Mouse (Mus musculus) testis, adult 2 months (tissue): ENCODE results near the gene Zfp84. TPM values are rescaled to one million over a fixed set of nuclear protein-coding genes. Genes with fewer than 3 reads are reported as not detected.
"Not testable (repeated sequence)": the region's sequence is repeated elsewhere in the genome, so short reads cannot be mapped to it uniquely, and the experiment has no call there.

Experiments
- H3K27ac ChIP-seq: fragments of 200-500 bp; 2 replicates; pipeline ENCODE4 v1.5.1; 2012; ENCODE audit warnings: low read depth, low read length; ENCODE audit not compliant: control insufficient read depth, insufficient read depth
- H3K27me3 ChIP-seq: fragments of 200-500 bp; 2 replicates; pipeline ENCODE4 v1.6.1; 2012; ENCODE audit warnings: mild to moderate bottlenecking, low read length, moderate library complexity; ENCODE audit not compliant: control insufficient read depth, insufficient read depth
- H3K36me3 ChIP-seq: fragments of 200-500 bp; 2 replicates; pipeline ENCODE4 v1.6.1; 2012; ENCODE audit warnings: mild to moderate bottlenecking, low read length; ENCODE audit not compliant: control insufficient read depth, insufficient read depth
- H3K4me1 ChIP-seq: fragments of 200-500 bp; 2 replicates; pipeline ENCODE4 v1.6.1; 2012; ENCODE audit warnings: low read length; ENCODE audit not compliant: control insufficient read depth, insufficient read depth
- H3K4me3 ChIP-seq: fragments of 200-500 bp; 2 replicates; pipeline ENCODE4 v1.5.1; 2012; ENCODE audit warnings: low read depth, mild to moderate bottlenecking, low read length, moderate library complexity, mixed read lengths; ENCODE audit not compliant: control insufficient read depth
- CTCF ChIP-seq: fragments of 200-500 bp; IDR thresholded peaks from 2 replicates; pipeline ENCODE4 v1.5.1; 2012; ENCODE audit warnings: low read depth, mild to moderate bottlenecking, inconsistent platforms, low read length, moderate library complexity; ENCODE audit not compliant: control insufficient read depth, insufficient read depth, insufficient replicate concordance
- POLR2A ChIP-seq: fragments of 200-500 bp; IDR thresholded peaks from 2 replicates; pipeline ENCODE4 v1.6.1; 2012; ENCODE audit warnings: low read depth, mild to moderate bottlenecking, inconsistent platforms, low read length, moderate library complexity; ENCODE audit not compliant: control insufficient read depth
- polyA plus RNA-seq: library from polyadenylated mRNA; depleted of rRNA; stranded (reverse); fragments of >200 nt; gene quantifications from 2 replicates; pipeline ENCODE4 v1.2.3, GENCODE M21; 2012; rRNA removed

Gene Zfp84
- polyA plus RNA-seq = 1.1 TPM in 2 replicates

GRCm38 (mm10) chr7:29768090-29768900 lies at the start of gene Zfp84:
TSS of gene Zfp84 (plus strand) at chr7:29768552.
- TF ChIP-seq POLR2A (peak; percentile 75), CTCF (no peak)
- peak within 1 kb of the TSS; percentile 95 for H3K4me3 ChIP-seq
- peaks cover 5% of the 10 kb centered on the region for H3K4me1 ChIP-seq
- no peaks in the 10 kb centered on the region for H3K27me3 ChIP-seq
- no peaks in the 10 kb centered on the region for H3K36me3 ChIP-seq
- H3K27ac ChIP-seq = peak within 1 kb of the TSS; percentile 89

- H3K36me3 ChIP-seq, H3K4me1 ChIP-seq, H3K27me3 ChIP-seq: not testable (repeated sequence)
- Histone ChIP-seq H3K4me3 (peak overlapping the region; percentile 83), H3K27ac (peak overlapping the region; percentile 37; the same call in 1 of the 2 replicates)
Observed at GRCm38 (mm10) chr7:29725461-29726142, 42.8 kb upstream of the Zfp84 start.

- H3K4me3 ChIP-seq = peak within 1 kb of the TSS; percentile 83
Observed at GRCm38 (mm10) chr7:29726860-29727259, 41.5 kb upstream of the Zfp84 start, which contains the start of gene Catsperg2. TSS of gene Catsperg2 (minus strand) at chr7:29727032.

GRCm38 (mm10) chr7:29728055-29728454 lies 40.3 kb upstream of the Zfp84 start:
- Histone ChIP-seq H3K27ac (no peak overlapping the region), H3K27me3 (no peaks in the 10 kb centered on the region), H3K36me3 (no peaks in the 10 kb centered on the region), H3K4me3 (no peak overlapping the region), H3K4me1 (peaks cover 6% of the 10 kb centered on the region)
- TF ChIP-seq POLR2A = no peak
- TF ChIP-seq CTCF = no peak

More at GRCm38 (mm10) chr7:29726860-29727259, 41.5 kb upstream of the Zfp84 start, which contains the start of gene Catsperg2:
- not testable (repeated sequence) for H3K36me3 ChIP-seq, H3K27me3 ChIP-seq, H3K4me1 ChIP-seq
- peak within 1 kb of the TSS; percentile 63; the same call in 1 of the 2 replicates for H3K27ac ChIP-seq

GRCm38 (mm10) chr7:29742258-29742657 lies 26.1 kb upstream of the Zfp84 start:
- TF ChIP-seq POLR2A = no peak
- TF ChIP-seq CTCF = no peak
- no peak overlapping the region for H3K27ac ChIP-seq
- H3K4me3 ChIP-seq = no peak overlapping the region
- no peaks in the 10 kb centered on the region for H3K4me1 ChIP-seq
- H3K27me3 ChIP-seq = no peaks in the 10 kb centered on the region
- no peaks in the 10 kb centered on the region for H3K36me3 ChIP-seq

GRCm38 (mm10) chr7:29760476-29760875 lies 7.9 kb upstream of the Zfp84 start:
- no peaks in the 10 kb centered on the region for H3K27me3 ChIP-seq
- TF ChIP-seq POLR2A (no peak), CTCF (no peak)
- H3K4me1 ChIP-seq = no peaks in the 10 kb centered on the region; the same call in 1 of the 2 replicates
- no peak overlapping the region for H3K27ac ChIP-seq
- H3K36me3 ChIP-seq = no peaks in the 10 kb centered on the region
- no peak overlapping the region for H3K4me3 ChIP-seq

- Histone ChIP-seq H3K4me3 (no peak overlapping the region), H3K27me3 (no peaks in the 10 kb centered on the region), H3K4me1 (peaks cover 5% of the 10 kb centered on the region), H3K36me3 (no peaks in the 10 kb centered on the region), H3K27ac (no peak overlapping the region)
- TF ChIP-seq POLR2A = no peak
- TF ChIP-seq CTCF = no peak
Observed at GRCm38 (mm10) chr7:29764702-29765101, 3.6 kb upstream of the Zfp84 start.
